Mouse (Mus musculus): ENCODE measurements around the gene Tmc2.

Gene Tmc2

GRCm38 (mm10) chr2:130295331-130296133, 100.5 kb downstream of the Tmc2 start:
- DNase-seq (ENCODE audit: low read depth in 2 of 2, low spot score in 2 of 2): peak in 1 of 2 experiments; percentile 28

GRCm38 (mm10) chr2:130296134-130296745, 101.2 kb downstream of the Tmc2 start:
- DNase-seq (ENCODE audit: low read depth in 2 of 2, low spot score in 2 of 2): no peak

- DNase-seq (ENCODE audit: low read depth in 2 of 2, low spot score in 2 of 2): no peak
Measured at GRCm38 (mm10) chr2:130297580-130297979, 102.6 kb downstream of the Tmc2 start.

GRCm38 (mm10) chr2:130303014-130303413, 108.0 kb downstream of the Tmc2 start:
- DNase-seq (ENCODE audit: low read depth in 2 of 2, low spot score in 2 of 2): no peak

Data from CD8-positive naive resting alpha-beta T cell, adult 2 months (primary cell).